Mouse (Mus musculus) cerebellum, adult (tissue): ENCODE data around the gene Adipor2.

Experiments used
- ATAC-seq: cut with Nextera tagmentation; 2 replicates; pipeline ENCODE4 v1.9.2; 2017; ENCODE audit warnings: mild to moderate bottlenecking, moderate library complexity, mixed read lengths; ENCODE audit not compliant: insufficient number of reproducible peaks, low FRiP score, low TSS enrichment

Gene Adipor2

GRCm38 (mm10) chr6:119358020-119358571 lies 59.4 kb downstream of the Adipor2 start:
- ATAC-seq, result no peak

- ATAC-seq, result no peak
Observed at GRCm38 (mm10) chr6:119352501-119352900, 65.0 kb downstream of the Adipor2 start.

- ATAC-seq, result no peak
Observed at GRCm38 (mm10) chr6:119351656-119352055, 65.8 kb downstream of the Adipor2 start.

GRCm38 (mm10) chr6:119350703-119351198 lies 66.8 kb downstream of the Adipor2 start:
- no peak for ATAC-seq

GRCm38 (mm10) chr6:119348234-119348633 lies 69.3 kb downstream of the Adipor2 start:
- 0 out of 2 replicates have a peak, but pooled peaks have one; percentile 42 for ATAC-seq

- no peak for ATAC-seq
Observed at GRCm38 (mm10) chr6:119347813-119348212, 69.7 kb downstream of the Adipor2 start.

- peak; percentile 36; the same call in 1 of the 2 replicates for ATAC-seq
Observed at GRCm38 (mm10) chr6:119346257-119346656, 71.2 kb downstream of the Adipor2 start.

GRCm38 (mm10) chr6:119341409-119341808 lies 76.1 kb downstream of the Adipor2 start:
- peak; percentile 86 for ATAC-seq

GRCm38 (mm10) chr6:119338121-119338912 lies 79.2 kb downstream of the Adipor2 start:
- ATAC-seq, result no peak

- no peak for ATAC-seq
Observed at GRCm38 (mm10) chr6:119337287-119337686, 80.2 kb downstream of the Adipor2 start.

- no peak for ATAC-seq
Observed at GRCm38 (mm10) chr6:119336124-119336523, 81.4 kb downstream of the Adipor2 start.

- ATAC-seq, result no peak
Observed at GRCm38 (mm10) chr6:119333831-119334230, 83.7 kb downstream of the Adipor2 start.

- no peak for ATAC-seq
Observed at GRCm38 (mm10) chr6:119333202-119333601, 84.3 kb downstream of the Adipor2 start.

GRCm38 (mm10) chr6:119332111-119332510 lies 85.4 kb downstream of the Adipor2 start:
- no peak for ATAC-seq

- ATAC-seq, result 0 out of 2 replicates have a peak, but pooled peaks have one; percentile 33
Observed at GRCm38 (mm10) chr6:119330506-119330905, 87.0 kb downstream of the Adipor2 start, which contains the start of gene Lrtm2. TSS of gene Lrtm2 (minus strand) at chr6:119330766.

GRCm38 (mm10) chr6:119329936-119330335 lies 87.6 kb downstream of the Adipor2 start:
- ATAC-seq, result 0 out of 2 replicates have a peak, but pooled peaks have one; percentile 34

GRCm38 (mm10) chr6:119329215-119329714 lies 88.2 kb downstream of the Adipor2 start:
- no peak for ATAC-seq

- no peak for ATAC-seq
Observed at GRCm38 (mm10) chr6:119328521-119329115, 88.9 kb downstream of the Adipor2 start.

GRCm38 (mm10) chr6:119326541-119326940 lies 91.0 kb downstream of the Adipor2 start:
- no peak for ATAC-seq

- no peak for ATAC-seq
Observed at GRCm38 (mm10) chr6:119325978-119326377, 91.5 kb downstream of the Adipor2 start.

GRCm38 (mm10) chr6:119324776-119325175 lies 92.7 kb downstream of the Adipor2 start:
- ATAC-seq, result no peak
